Comparison of ENCODE assay signal across 23 mouse cellular contexts in the genomic region with DNA sequence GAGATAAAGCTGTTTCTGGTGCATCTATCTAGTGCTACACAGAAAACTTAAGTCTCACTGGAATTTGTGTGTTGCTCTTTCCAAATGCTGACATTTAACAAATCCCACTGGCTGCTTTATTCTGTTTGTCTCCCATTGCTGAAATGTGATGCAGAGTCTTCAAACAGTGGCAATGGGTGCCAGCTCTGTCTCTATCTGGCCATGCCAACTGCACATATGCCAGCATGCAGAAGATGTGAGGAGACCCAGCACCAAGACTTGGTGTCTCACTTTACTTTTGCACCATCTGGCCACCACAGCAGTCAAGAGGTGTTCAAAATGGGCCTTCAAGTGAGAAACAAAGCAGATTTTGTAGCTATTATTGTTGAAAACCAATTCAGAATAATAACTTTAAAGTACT.
DNase-seq lines count a peak whose midpoint lies in the region; TF ChIP-seq lines count a peak whose summit lies in the region.
"Had no signal": no experiment of that assay in that cellular context is flagged by ENCODE, and none has a peak within 500 bp of the region (broad histone marks: within the 10 kb centered on the region; RNA-seq: fewer than 3 reads in every experiment).

No protein-coding gene starts in this region.

- H3K27ac ChIP-seq in cerebellum, adult 2 months (ENCODE audit: insufficient read depth, low read length) = no peak overlapping the region
- H3K27ac ChIP-seq: heart, adult 2 months; heart, embryonic 13.5 days; limb, embryonic 15.5 days; liver, embryonic 14.5 days; lung, embryonic 15.5 days; midbrain, embryonic 13.5 days; stomach, embryonic 15.5 days had no signal

- no peak for TF ChIP-seq POLR2A in cerebellum, adult 2 months (IDR thresholded peaks at IDR 0.05; ENCODE audit: borderline replicate concordance, insufficient read depth, low read length)

- peak; percentile 22 to 40 for DNase-seq in cerebellum, postnatal 14 days
- no peak for DNase-seq in cerebellum, adult 2 months
- DNase-seq in layer of hippocampus, adult 18-20 months (ENCODE audit: low spot score in 2 of 2) = peak; percentile 5 to 18
- DNase-seq in layer of hippocampus, adult 9-10 months (ENCODE audit: low spot score) = no peak
- DNase-seq in right cerebral cortex, postnatal 4 days = peak; percentile 3
- DNase-seq in right cerebral cortex, postnatal 25 days = no peak
- DNase-seq in adrenal gland, postnatal 10 days = no peak
- DNase-seq: adrenal gland, postnatal 25 days; cerebellum, adult 11-12 months; gastrocnemius, postnatal 36 days; heart, adult 2 months; heart, postnatal 14 days; kidney, postnatal 25 days; lung, postnatal 36 days; thymus, adult 18-20 months; thymus, postnatal 36 days had no signal

- no peaks in the 10 kb centered on the region for H3K27me3 ChIP-seq in cerebellum, adult 2 months (ENCODE audit: control insufficient read depth, insufficient read depth, low read length)
- H3K27me3 ChIP-seq: heart, embryonic 13.5 days; limb, embryonic 15.5 days; lung, embryonic 15.5 days; megakaryocyte, embryonic 14.5 days; midbrain, embryonic 13.5 days; stomach, embryonic 15.5 days had no signal

- no peaks in the 10 kb centered on the region for H3K4me1 ChIP-seq in cerebellum, adult 2 months (ENCODE audit: control insufficient read depth, insufficient read depth, low read length)
- H3K4me1 ChIP-seq: heart, embryonic 13.5 days; limb, embryonic 15.5 days; lung, embryonic 15.5 days; megakaryocyte, embryonic 14.5 days; midbrain, embryonic 13.5 days; stomach, embryonic 15.5 days had no signal

- H3K4me3 ChIP-seq in cerebellum, adult 2 months (replicated peaks; ENCODE audit: insufficient read depth, low read depth, low read length) = no peak overlapping the region
- H3K4me3 ChIP-seq: heart, adult 2 months; heart, embryonic 13.5 days; limb, embryonic 15.5 days; lung, embryonic 15.5 days; megakaryocyte, embryonic 14.5 days; midbrain, embryonic 13.5 days; stomach, embryonic 15.5 days had no signal

- TF ChIP-seq CTCF in cerebellum, adult 2 months (IDR thresholded peaks at IDR 0.05; ENCODE audit: borderline replicate concordance, insufficient read depth, low read depth, low read length) = no peak

Comparison
In these comparisons a context has a peak if more than half of its experiments do, and no peak if none do; other contexts are left out.
1. DNase-seq: peak in cerebellum, postnatal 14 days (2 of 2), layer of hippocampus, adult 18-20 months (2 of 2) and right cerebral cortex, postnatal 4 days (single experiment); none in cerebellum, adult 2 months (0 of 2), layer of hippocampus, adult 9-10 months (single experiment), right cerebral cortex, postnatal 25 days (single experiment) and adrenal gland, postnatal 10 days (single experiment).